Mouse (Mus musculus): ENCODE measurements at regions not wholly inside any gene's neighbourhood (a gene's known extent, or its start where the extent isn't known, plus 50 kb on each side); places are given as distances from the start of the nearest gene placed in this dataset.
A peak's percentile ranks its signal among the peaks of the same experiment; 100 is the strongest.

GRCm38 (mm10) chr17:13659103-13659502 is 101.2 kb upstream of the Afdn start:
- no peak for DNase-seq
- peaks cover 8% of the 10 kb centered on the region; the same call in 1 of the 2 replicates for H3K4me1 ChIP-seq (ENCODE audit: insufficient read depth)
- H3K36me3 ChIP-seq (ENCODE audit: insufficient read depth) = no peaks in the 10 kb centered on the region
- no peak for TF ChIP-seq CTCF (IDR thresholded peaks at IDR 0.05; ENCODE audit: low read depth)
- H3K4me3 ChIP-seq (ENCODE audit: low read depth, low read length) = no peak overlapping the region
- H3K4me2 ChIP-seq (ENCODE audit: low read depth) = no peak overlapping the region
- H3K9ac ChIP-seq = no peak overlapping the region
- no peaks in the 10 kb centered on the region for H3K9me3 ChIP-seq (ENCODE audit: low read length)
- no peaks in the 10 kb centered on the region for H3K27me3 ChIP-seq (ENCODE audit: insufficient read depth, low read length)
- WGBS = 20% methylated on average over 8 of the region's 8 CpGs
- no peak for ATAC-seq
- H3K27ac ChIP-seq (ENCODE audit: low read depth, low read length) = peak overlapping the region; percentile 40; the same call in 1 of the 2 replicates

- 0 out of 2 replicates have a peak overlapping the region, but pooled peaks have one; percentile 29 for H3K27ac ChIP-seq (ENCODE audit: low read depth, low read length)
- DNase-seq = no peak
- peaks cover 8% of the 10 kb centered on the region; the same call in 1 of the 2 replicates for H3K4me1 ChIP-seq (ENCODE audit: insufficient read depth)
- no peaks in the 10 kb centered on the region for H3K36me3 ChIP-seq (ENCODE audit: insufficient read depth)
- no peak overlapping the region for H3K4me2 ChIP-seq (ENCODE audit: low read depth)
- no peaks in the 10 kb centered on the region for H3K27me3 ChIP-seq (ENCODE audit: insufficient read depth, low read length)
- ATAC-seq = no peak
- WGBS = 77% methylated on average over 4 of the region's 4 CpGs
- H3K4me3 ChIP-seq (ENCODE audit: low read depth, low read length) = no peak overlapping the region
- no peaks in the 10 kb centered on the region for H3K9me3 ChIP-seq (ENCODE audit: low read length)
- TF ChIP-seq CTCF (IDR thresholded peaks at IDR 0.05; ENCODE audit: low read depth) = no peak
- H3K9ac ChIP-seq = no peak overlapping the region
Observed at GRCm38 (mm10) chr17:13659943-13660342, 100.4 kb upstream of the Afdn start.

- ATAC-seq (no peak), DNase-seq (no peak)
- Histone ChIP-seq H3K27ac (ENCODE audit: low read depth, low read length) (no peak overlapping the region), H3K9ac (no peak overlapping the region), H3K4me1 (ENCODE audit: insufficient read depth) (peaks cover 8% of the 10 kb centered on the region; the same call in 1 of the 2 replicates), H3K4me3 (ENCODE audit: low read depth, low read length) (no peak overlapping the region), H3K9me3 (ENCODE audit: low read length) (no peaks in the 10 kb centered on the region), H3K27me3 (ENCODE audit: insufficient read depth, low read length) (no peaks in the 10 kb centered on the region), H3K4me2 (ENCODE audit: low read depth) (no peak overlapping the region), H3K36me3 (ENCODE audit: insufficient read depth) (no peaks in the 10 kb centered on the region)
- TF ChIP-seq CTCF (IDR thresholded peaks at IDR 0.05; ENCODE audit: low read depth) = no peak
- WGBS = 94% methylated on average over 8 of the region's 8 CpGs
Observed at GRCm38 (mm10) chr17:13661023-13661422, 99.3 kb upstream of the Afdn start.

GRCm38 (mm10) chr17:13662152-13662551 is 98.2 kb upstream of the Afdn start:
- Histone ChIP-seq H3K36me3 (ENCODE audit: insufficient read depth) (no peaks in the 10 kb centered on the region), H3K4me1 (ENCODE audit: insufficient read depth) (peaks cover 5% of the 10 kb centered on the region; the same call in 1 of the 2 replicates), H3K27ac (ENCODE audit: low read depth, low read length) (no peak overlapping the region), H3K27me3 (ENCODE audit: insufficient read depth, low read length) (no peaks in the 10 kb centered on the region), H3K4me3 (ENCODE audit: low read depth, low read length) (no peak overlapping the region), H3K9me3 (ENCODE audit: low read length) (no peaks in the 10 kb centered on the region), H3K4me2 (ENCODE audit: low read depth) (no peak overlapping the region), H3K9ac (no peak overlapping the region)
- DNase-seq = no peak
- no peak for TF ChIP-seq CTCF (IDR thresholded peaks at IDR 0.05; ENCODE audit: low read depth)
- ATAC-seq = no peak
- WGBS = 68% methylated on average over 4 of the region's 4 CpGs

Measured in forebrain, postnatal 0 days (tissue).